Mouse (Mus musculus) WW6 (cell line): ENCODE data around the gene Sdhb.

Source experiments
- DNase-seq: peaks from one replicate; pipeline ENCODE4 v3.0.0-alpha.2; 2013; ENCODE audit warnings: low read depth, low spot score

Sdhb gene

DNA sequence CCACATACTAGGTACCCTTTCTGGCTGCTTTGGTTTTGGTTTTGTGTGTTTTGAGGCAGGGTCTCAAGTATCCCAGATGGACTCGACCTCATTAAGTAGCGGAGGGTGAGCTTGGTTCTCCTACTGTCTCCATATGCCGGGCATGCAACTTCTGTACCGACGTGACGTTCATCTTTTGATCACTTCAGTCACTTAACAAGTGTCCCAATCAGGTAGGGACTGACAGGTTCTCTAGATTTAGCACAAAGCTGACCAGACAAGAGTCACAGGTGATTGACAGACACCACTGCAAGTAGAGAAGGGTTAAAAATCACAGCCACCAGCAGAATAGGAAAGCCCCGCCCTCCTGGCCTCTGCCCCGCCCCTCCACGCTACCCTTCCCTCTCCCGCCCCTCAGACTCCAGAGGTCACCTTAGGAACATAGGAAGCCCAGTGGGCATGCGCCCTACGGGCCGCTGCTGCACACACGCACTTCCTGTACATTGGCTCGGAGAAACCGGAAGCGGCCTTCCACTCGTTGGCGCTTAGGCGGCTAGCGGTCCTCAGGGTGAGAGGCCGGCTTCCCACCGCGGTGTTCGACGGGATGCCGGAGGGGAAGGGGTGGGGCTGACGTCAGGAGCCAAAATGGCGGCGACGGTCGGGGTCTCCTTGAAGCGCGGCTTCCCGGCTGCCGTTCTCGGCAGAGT is at the start of gene Sdhb:
Gene Sdhb (plus strand): TSS at position 423 of the 686 bp plus-strand sequence.
- peak; percentile 95 for DNase-seq

GRCm38 (mm10) chr4:140911416-140911815 is 49.6 kb upstream of the Sdhb start:
- no peak for DNase-seq

GRCm38 (mm10) chr4:140912271-140912833 is 48.7 kb upstream of the Sdhb start:
- no peak for DNase-seq

DNA sequence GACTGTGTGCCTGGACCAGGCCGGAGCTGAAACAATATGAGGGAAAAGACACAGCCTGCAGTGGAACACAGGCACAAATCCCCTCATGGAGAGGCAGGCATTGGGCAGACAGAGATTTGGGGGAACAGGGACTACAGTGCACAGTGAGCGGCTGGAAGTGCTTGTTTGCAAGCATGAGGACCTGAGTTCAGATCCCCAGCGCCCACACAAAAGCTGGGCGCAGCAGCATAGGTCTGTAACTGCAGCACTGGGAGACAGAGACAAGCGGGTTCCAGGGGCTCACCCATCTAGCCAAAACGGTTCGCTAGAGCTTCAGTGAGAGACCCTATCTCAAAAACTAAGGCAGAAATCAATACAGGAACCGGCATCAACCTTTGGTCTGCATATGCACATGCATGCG is 47.4 kb upstream of the Sdhb start:
- DNase-seq: no peak

- DNase-seq: no peak
Observed at GRCm38 (mm10) chr4:140914731-140915131, 46.3 kb upstream of the Sdhb start.

- no peak for DNase-seq
Observed at GRCm38 (mm10) chr4:140915235-140915634, 45.8 kb upstream of the Sdhb start.

DNA sequence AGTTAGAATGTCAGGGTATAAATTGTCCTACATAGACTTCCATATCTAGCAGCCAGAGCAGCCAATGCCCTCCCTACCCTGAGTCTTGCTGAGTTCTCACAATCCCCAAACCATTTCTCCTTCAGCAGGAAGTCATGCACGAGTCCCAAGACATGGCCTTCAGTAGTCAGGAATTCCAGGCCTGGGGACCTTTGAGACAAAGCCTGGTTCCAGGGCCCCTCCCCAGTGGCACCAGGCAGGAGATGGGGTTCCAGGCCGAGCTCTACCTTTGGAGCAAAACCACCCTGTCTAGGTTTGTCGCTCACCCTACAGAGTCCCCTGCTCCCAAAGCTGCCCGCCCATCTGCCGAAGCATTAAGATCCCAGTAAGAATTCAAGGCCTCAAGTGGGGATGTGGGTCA is 44.7 kb upstream of the Sdhb start:
- DNase-seq: no peak

GRCm38 (mm10) chr4:140917451-140917850 is 43.6 kb upstream of the Sdhb start:
- no peak for DNase-seq

- DNase-seq: no peak
Observed at GRCm38 (mm10) chr4:140919974-140920836, 40.8 kb upstream of the Sdhb start.

DNA sequence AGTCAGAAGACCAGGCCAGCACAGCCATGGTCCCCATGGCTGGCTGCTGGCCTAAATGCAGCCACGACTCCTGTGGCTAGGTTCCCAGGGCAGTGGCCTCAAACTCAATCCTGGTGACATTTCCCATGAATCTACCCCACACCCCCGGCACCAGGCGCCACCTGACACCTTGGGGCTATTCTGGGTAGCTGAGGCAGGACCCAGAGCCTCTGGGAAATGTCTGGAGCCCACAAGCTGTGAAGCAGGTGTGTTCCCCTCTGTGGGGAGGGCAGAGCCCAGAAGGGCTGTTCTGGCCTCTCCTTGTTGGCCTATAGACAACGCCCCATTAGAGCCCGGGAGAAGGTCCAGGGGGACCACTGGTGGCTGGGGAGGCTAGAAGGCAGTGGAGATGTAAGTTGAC is 38.5 kb upstream of the Sdhb start:
- DNase-seq: no peak

GRCm38 (mm10) chr4:140925648-140926047 is 35.4 kb upstream of the Sdhb start:
- DNase-seq: no peak

DNA sequence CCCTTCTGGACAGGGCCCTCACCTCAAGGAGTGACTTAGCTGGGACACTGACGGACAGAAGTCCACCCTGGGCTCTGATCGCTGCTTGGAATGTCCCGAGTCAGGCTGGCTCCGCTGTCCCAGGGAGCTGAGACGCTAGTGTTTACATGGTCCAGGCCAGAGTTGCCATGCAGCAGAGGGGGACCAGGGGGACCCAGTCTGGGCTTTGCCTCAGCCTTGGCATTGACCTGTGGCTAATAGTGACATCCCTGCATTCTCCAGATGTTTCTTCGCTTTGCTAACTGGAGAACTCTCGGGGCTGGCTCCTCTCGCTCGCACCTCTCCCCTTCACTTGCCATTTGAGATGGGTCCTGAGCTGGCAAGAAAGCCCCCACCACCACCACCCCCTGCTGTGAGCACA is 32.7 kb upstream of the Sdhb start:
- no peak for DNase-seq

GRCm38 (mm10) chr4:140929745-140930144 is 31.3 kb upstream of the Sdhb start:
- DNase-seq: no peak

DNA sequence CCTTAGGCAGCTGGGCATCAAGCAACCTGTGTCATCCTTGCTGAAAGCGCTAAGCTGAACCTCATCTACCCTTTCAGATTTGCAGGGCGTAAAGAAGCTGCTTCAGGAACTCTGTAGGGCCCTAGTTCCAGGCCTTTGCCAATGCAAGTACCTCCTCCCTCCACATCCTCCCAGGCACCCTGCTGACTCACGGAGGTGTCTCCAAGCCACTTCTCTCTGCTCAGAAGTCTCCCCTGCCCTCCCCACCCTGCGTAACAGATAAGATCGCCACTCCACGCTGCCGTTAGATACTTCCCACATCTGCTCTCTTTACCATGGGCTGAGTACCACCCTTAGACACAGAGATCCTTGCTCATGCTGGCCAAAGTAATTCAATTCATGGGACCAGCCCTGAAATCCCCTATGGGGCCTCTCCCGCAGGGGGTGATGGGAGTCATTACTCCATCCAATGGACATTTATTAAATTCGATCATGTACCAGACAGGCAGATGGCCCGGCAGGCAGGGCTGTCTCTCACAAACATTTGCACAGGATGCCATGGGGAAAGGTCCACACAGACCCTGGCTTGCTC is 30.0 kb upstream of the Sdhb start:
- no peak for DNase-seq

- DNase-seq: no peak
Observed at GRCm38 (mm10) chr4:140935643-140936042, 25.4 kb upstream of the Sdhb start.

DNA sequence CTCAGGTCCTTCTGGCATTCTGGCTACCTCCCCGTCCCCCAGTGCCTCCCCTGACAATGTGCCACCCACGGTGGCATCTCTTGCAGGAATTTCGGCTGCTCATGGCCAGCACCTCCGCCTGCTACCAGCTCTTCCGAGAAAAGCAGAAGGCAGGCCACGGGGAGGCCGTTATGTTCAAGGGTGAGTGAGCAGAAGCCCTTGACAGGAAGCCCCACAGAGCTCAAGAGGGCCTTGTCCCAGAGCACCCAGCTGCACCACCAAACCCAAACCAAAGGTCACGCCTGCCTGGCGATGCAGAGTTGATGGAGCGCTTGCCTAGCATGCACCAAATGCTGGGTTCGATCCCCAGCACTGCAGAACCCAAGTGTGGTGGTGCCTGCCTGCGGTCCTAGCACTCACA is 16.6 kb upstream of the Sdhb start:
- DNase-seq: no peak

DNA sequence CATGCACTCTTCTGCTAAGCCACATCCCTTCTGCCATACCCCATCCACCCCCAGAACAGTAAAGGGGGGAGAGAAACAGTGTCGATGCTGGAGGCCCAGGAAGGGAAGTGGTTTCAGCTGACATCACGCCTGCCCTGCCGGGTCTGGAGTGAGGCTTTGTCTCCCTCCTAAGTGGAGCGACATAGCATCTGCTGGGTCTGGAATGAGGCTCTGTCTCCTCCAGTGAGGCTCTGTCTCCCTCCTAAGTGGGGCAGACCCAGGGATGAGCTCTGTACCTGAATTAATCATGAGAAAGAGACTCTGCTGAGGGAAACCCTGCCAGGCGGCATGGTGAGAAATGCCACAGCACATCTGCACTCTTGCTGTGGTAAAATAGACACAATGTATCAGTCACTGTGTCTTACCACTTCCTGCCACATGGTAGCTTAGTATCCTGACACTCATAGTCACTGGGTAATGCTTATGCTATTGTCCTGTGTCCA is 16.0 kb upstream of the Sdhb start:
- DNase-seq: no peak

DNA sequence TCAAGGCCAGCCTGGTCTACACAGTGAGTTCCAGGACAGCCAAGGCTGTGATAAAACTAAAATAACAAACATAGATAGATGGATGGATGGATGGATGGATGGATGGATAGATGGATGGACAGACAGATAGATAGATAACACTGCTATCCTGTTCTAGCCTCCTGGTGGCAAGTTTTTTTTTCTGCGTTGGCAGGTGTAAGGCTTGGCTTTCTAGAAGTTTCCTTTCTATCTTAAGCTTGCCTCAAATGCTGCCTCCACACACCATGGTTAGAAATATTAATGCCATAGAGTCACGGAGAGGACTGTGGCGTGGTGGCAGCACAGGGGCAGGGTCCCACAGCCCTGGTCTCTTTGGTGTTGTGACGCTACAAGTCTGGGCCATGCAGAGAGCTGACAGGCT is 15.4 kb upstream of the Sdhb start:
- no peak for DNase-seq

- no peak for DNase-seq
Observed at GRCm38 (mm10) chr4:140946048-140946447, 15.0 kb upstream of the Sdhb start.

GRCm38 (mm10) chr4:140946580-140947205 is 14.3 kb upstream of the Sdhb start:
- no peak for DNase-seq

- no peak for DNase-seq
Observed at GRCm38 (mm10) chr4:140947487-140948440, 13.2 kb upstream of the Sdhb start.
